Mouse (Mus musculus) embryonic facial prominence, embryonic 12.5 days (tissue): Measurements from ENCODE around the gene Spaca4. TPM values are rescaled to one million over a fixed set of nuclear protein-coding genes. Genes with fewer than 3 reads are reported as not detected.

Source experiments
- ATAC-seq: fragments of 200-750 bp; cut with Nextera tagmentation; 2 replicates; pipeline ENCODE4 v1.8.0; 2017; ENCODE audit not compliant: insufficient number of reproducible peaks, insufficient read depth, low FRiP score, low TSS enrichment
- H3K27ac ChIP-seq: fragments of 300-500 bp; sonication (generic); 2 replicates; pipeline ENCODE4 v1.5.1; 2016; ENCODE audit warnings: mild to moderate bottlenecking
- H3K27me3 ChIP-seq: fragments of 300-500 bp; sonication (generic); 2 replicates; pipeline ENCODE4 v1.6.1; 2016; ENCODE audit warnings: mild to moderate bottlenecking, moderate library complexity
- H3K36me3 ChIP-seq: fragments of 300-500 bp; sonication (generic); 2 replicates; pipeline ENCODE4 v1.6.1; 2016; ENCODE audit warnings: mild to moderate bottlenecking
- H3K4me1 ChIP-seq: fragments of 300-500 bp; sonication (generic); 2 replicates; pipeline ENCODE4 v1.6.1; 2016
- H3K4me2 ChIP-seq: fragments of 300-500 bp; sonication (generic); replicated peaks from 2 replicates; pipeline ENCODE4 v1.6.1; 2016; ENCODE audit warnings: mild to moderate bottlenecking, moderate library complexity
- H3K4me3 ChIP-seq: fragments of 300-500 bp; sonication (generic); 2 replicates; pipeline ENCODE4 v1.5.1; 2016; ENCODE audit warnings: mild to moderate bottlenecking
- H3K9ac ChIP-seq: fragments of 300-500 bp; sonication (generic); 2 replicates; pipeline ENCODE4 v1.6.1; 2016; ENCODE audit warnings: mild to moderate bottlenecking, moderate library complexity
- H3K9me3 ChIP-seq: fragments of 300-500 bp; sonication (generic); 2 replicates; pipeline ENCODE4 v1.6.1; 2016; ENCODE audit warnings: mild to moderate bottlenecking, moderate library complexity
- whole genome bisulfite sequencing: fragments of 180-500 bp; shearing (Covaris S2); methylation state at CpG from one replicate; pipeline ENCODE4 v1.1.7; 2016; 5-methylcytosine and 5-hydroxymethylcytosine counted together
- polyA plus RNA-seq: library from polyadenylated mRNA; unstranded; fragments of >200 nt; fragmentation: Nextera tagmentation; extraction: Ambion mirVana; gene quantifications from 2 replicates; pipeline ENCODE4 v1.2.1, GENCODE M21; 2016

Gene Spaca4
- polyA plus RNA-seq, 1 experiment from 2014 or later: not detected

- Histone ChIP-seq H3K9ac (no peak overlapping the region), H3K9me3 (no peaks in the 10 kb centered on the region), H3K27me3 (no peaks in the 10 kb centered on the region), H3K4me1 (peaks cover 47% of the 10 kb centered on the region), H3K4me2 (no peak overlapping the region), H3K27ac (no peak overlapping the region), H3K4me3 (no peak overlapping the region), H3K36me3 (peaks cover 46% of the 10 kb centered on the region)
- no peak for ATAC-seq
- WGBS: 90% methylated on average over 20 of the region's 20 CpGs
Observed at GRCm38 (mm10) chr7:45710477-45711191, 15.0 kb downstream of the Spaca4 start.

GRCm38 (mm10) chr7:45709677-45710355, 15.8 kb downstream of the Spaca4 start:
- H3K36me3 ChIP-seq: peaks cover 46% of the 10 kb centered on the region
- no peak overlapping the region; the same call in 1 of the 2 replicates for H3K27ac ChIP-seq
- H3K4me2 ChIP-seq: no peak overlapping the region
- ATAC-seq: no peak
- no peaks in the 10 kb centered on the region for H3K9me3 ChIP-seq
- H3K4me1 ChIP-seq: peaks cover 47% of the 10 kb centered on the region
- no peak overlapping the region for H3K4me3 ChIP-seq
- H3K27me3 ChIP-seq: no peaks in the 10 kb centered on the region
- no peak overlapping the region for H3K9ac ChIP-seq
- 79% methylated on average over 14 of the region's 14 CpGs for WGBS

GRCm38 (mm10) chr7:45709036-45709435, 16.6 kb downstream of the Spaca4 start:
- Histone ChIP-seq H3K27ac (no peak overlapping the region; the same call in 1 of the 2 replicates), H3K27me3 (no peaks in the 10 kb centered on the region), H3K4me3 (0 out of 2 replicates have a peak overlapping the region, but pooled peaks have one; percentile 3), H3K9me3 (no peaks in the 10 kb centered on the region), H3K4me1 (peaks cover 40% of the 10 kb centered on the region), H3K4me2 (peak overlapping the region; percentile 98; the same call in 1 of the 2 replicates), H3K9ac (no peak overlapping the region), H3K36me3 (peaks cover 44% of the 10 kb centered on the region)
- WGBS: 47% methylated on average over 6 of the region's 6 CpGs
- ATAC-seq: no peak

GRCm38 (mm10) chr7:45708221-45708761, 17.3 kb downstream of the Spaca4 start:
- Histone ChIP-seq H3K4me1 (peaks cover 45% of the 10 kb centered on the region), H3K27me3 (no peaks in the 10 kb centered on the region), H3K9ac (peak overlapping the region; percentile 7; the same call in 1 of the 2 replicates), H3K27ac (peak overlapping the region; percentile 85; the same call in 1 of the 2 replicates), H3K4me3 (peak overlapping the region; percentile 3; the same call in 1 of the 2 replicates), H3K9me3 (no peaks in the 10 kb centered on the region), H3K36me3 (peaks cover 38% of the 10 kb centered on the region), H3K4me2 (peak overlapping the region; percentile 98)
- no peak for ATAC-seq
- 38% methylated on average over 13 of the region's 13 CpGs for WGBS

- Histone ChIP-seq H3K4me1 (peaks cover 45% of the 10 kb centered on the region), H3K27ac (peak overlapping the region; percentile 85), H3K4me2 (peak overlapping the region; percentile 98), H3K36me3 (peaks cover 30% of the 10 kb centered on the region), H3K9ac (peak overlapping the region; percentile 24; the same call in 1 of the 2 replicates), H3K9me3 (no peaks in the 10 kb centered on the region), H3K27me3 (no peaks in the 10 kb centered on the region), H3K4me3 (peak overlapping the region; percentile 63)
- ATAC-seq: no peak
- WGBS: under 1% methylated on average over 27 of the region's 27 CpGs
Observed at GRCm38 (mm10) chr7:45707375-45707967, 18.1 kb downstream of the Spaca4 start.

GRCm38 (mm10) chr7:45706721-45707241, 18.8 kb downstream of the Spaca4 start:
- peak overlapping the region; percentile 87 for H3K9ac ChIP-seq
- peaks cover 23% of the 10 kb centered on the region for H3K36me3 ChIP-seq
- H3K27me3 ChIP-seq: no peaks in the 10 kb centered on the region
- peaks cover 45% of the 10 kb centered on the region for H3K4me1 ChIP-seq
- ATAC-seq: no peak
- H3K4me2 ChIP-seq: peak overlapping the region; percentile 98
- no peaks in the 10 kb centered on the region for H3K9me3 ChIP-seq
- H3K27ac ChIP-seq: peak overlapping the region; percentile 85
- under 1% methylated on average over 45 of the region's 45 CpGs for WGBS
- H3K4me3 ChIP-seq: peak overlapping the region; percentile 63

GRCm38 (mm10) chr7:45705873-45706281, 19.7 kb downstream of the Spaca4 start:
- 2% methylated on average over 7 of the region's 7 CpGs for WGBS
- Histone ChIP-seq H3K27me3 (no peaks in the 10 kb centered on the region), H3K27ac (peak overlapping the region; percentile 85), H3K36me3 (peaks cover 14% of the 10 kb centered on the region), H3K4me1 (peaks cover 49% of the 10 kb centered on the region), H3K9ac (peak overlapping the region; percentile 87), H3K4me3 (peak overlapping the region; percentile 63), H3K4me2 (peak overlapping the region; percentile 98), H3K9me3 (no peaks in the 10 kb centered on the region)
- ATAC-seq: no peak

- Histone ChIP-seq H3K4me1 (peaks cover 50% of the 10 kb centered on the region), H3K27ac (peak overlapping the region; percentile 85), H3K4me3 (peak overlapping the region; percentile 63), H3K27me3 (peaks cover 3% of the 10 kb centered on the region), H3K4me2 (peak overlapping the region; percentile 98), H3K9me3 (no peaks in the 10 kb centered on the region), H3K36me3 (peaks cover 10% of the 10 kb centered on the region), H3K9ac (peak overlapping the region; percentile 87; the same call in 1 of the 2 replicates)
- under 1% methylated on average over 21 of the region's 21 CpGs for WGBS
- ATAC-seq: no peak
Observed at GRCm38 (mm10) chr7:45705443-45705864, 20.2 kb downstream of the Spaca4 start.

- peaks cover 56% of the 10 kb centered on the region for H3K4me1 ChIP-seq
- peak within 1 kb of the TSS; percentile 85 for H3K27ac ChIP-seq
- peak; percentile 84 for ATAC-seq
- H3K36me3 ChIP-seq: peaks cover 4% of the 10 kb centered on the region; the same call in 1 of the 2 replicates
- peak within 1 kb of the TSS; percentile 63 for H3K4me3 ChIP-seq
- H3K27me3 ChIP-seq: peaks cover 9% of the 10 kb centered on the region
- H3K9ac ChIP-seq: peak within 1 kb of the TSS; percentile 87
- no peaks in the 10 kb centered on the region for H3K9me3 ChIP-seq
- peak within 1 kb of the TSS; percentile 98 for H3K4me2 ChIP-seq
- under 1% methylated on average over 36 of the region's 36 CpGs for WGBS
Observed at GRCm38 (mm10) chr7:45704730-45705442, 20.7 kb downstream of the Spaca4 start, which contains the start of gene Dbp. Gene Dbp (plus strand): TSS chr7:45705088.

- Histone ChIP-seq H3K4me2 (peak overlapping the region; percentile 98), H3K9ac (peak overlapping the region; percentile 15), H3K27me3 (peaks cover 17% of the 10 kb centered on the region), H3K4me3 (peak overlapping the region; percentile 43), H3K36me3 (no peaks in the 10 kb centered on the region), H3K27ac (peak overlapping the region; percentile 85), H3K9me3 (no peaks in the 10 kb centered on the region), H3K4me1 (peaks cover 57% of the 10 kb centered on the region)
- ATAC-seq: 0 out of 2 replicates have a peak, but pooled peaks have one; percentile 11
- whole genome bisulfite sequencing: under 1% methylated on average over 13 of the region's 13 CpGs
Observed at GRCm38 (mm10) chr7:45704046-45704559, 21.5 kb downstream of the Spaca4 start.
